Mouse (Mus musculus) kidney, embryonic 14.5 days (tissue): ENCODE measurements around the gene Hnrnpa3. TPM values are rescaled to one million over a fixed set of nuclear protein-coding genes. Genes with fewer than 3 reads are reported as not detected.

ENCODE experiments used
- ATAC-seq: fragments of 200-750 bp; cut with Nextera tagmentation; 2 replicates; pipeline ENCODE4 v1.8.0; 2017; ENCODE audit warnings: moderate number of reproducible peaks, mild to moderate bottlenecking, moderate TSS enrichment, moderate library complexity; ENCODE audit not compliant: low FRiP score, low TSS enrichment
- H3K27ac ChIP-seq: fragments of 300-500 bp; sonication (generic); 2 replicates; pipeline ENCODE4 v1.5.1; 2014; ENCODE audit warnings: low read depth, mild to moderate bottlenecking, low read length, moderate library complexity, mixed read lengths
- H3K27me3 ChIP-seq: fragments of 300-500 bp; sonication (generic); 2 replicates; pipeline ENCODE4 v1.6.1; 2014; ENCODE audit warnings: mild to moderate bottlenecking, low read length; ENCODE audit not compliant: control insufficient read depth, insufficient read depth
- H3K36me3 ChIP-seq: fragments of 300-500 bp; sonication (generic); 2 replicates; pipeline ENCODE4 v1.6.1; 2014; ENCODE audit warnings: low read length, mixed read lengths; ENCODE audit not compliant: control insufficient read depth, insufficient read depth
- H3K4me1 ChIP-seq: fragments of 300-500 bp; sonication (generic); 2 replicates; pipeline ENCODE4 v1.6.1; 2014; ENCODE audit warnings: low read length, mixed read lengths; ENCODE audit not compliant: control insufficient read depth, insufficient read depth
- H3K4me2 ChIP-seq: fragments of 300-500 bp; sonication (generic); replicated peaks from 2 replicates; pipeline ENCODE4 v1.6.1; 2014; ENCODE audit warnings: low read depth, mild to moderate bottlenecking, low read length
- H3K4me3 ChIP-seq: fragments of 300-500 bp; sonication (generic); 2 replicates; pipeline ENCODE4 v1.5.1; 2014; ENCODE audit warnings: mild to moderate bottlenecking, low read length
- H3K9ac ChIP-seq: fragments of 300-500 bp; sonication (generic); 2 replicates; pipeline ENCODE4 v1.6.1; 2014; ENCODE audit warnings: low read depth, mild to moderate bottlenecking, low read length, moderate library complexity
- H3K9me3 ChIP-seq: fragments of 300-500 bp; sonication (generic); 2 replicates; pipeline ENCODE4 v1.6.1; 2016; ENCODE audit warnings: low read length; ENCODE audit not compliant: control insufficient read depth
- WGBS: fragments of 180-500 bp; shearing (Covaris S2); extraction: QIAGEN DNeasy Blood & Tissue Kit; methylation state at CpG from one replicate; pipeline ENCODE4 v1.1.7; 2014; 5-methylcytosine and 5-hydroxymethylcytosine counted together
- polyA plus RNA-seq: library from polyadenylated mRNA; unstranded; fragments of >200 nt; fragmentation: Nextera tagmentation; extraction: Ambion mirVana; gene quantifications from 2 replicates; pipeline ENCODE4 v1.2.1, GENCODE M21; 2014

Gene Hnrnpa3
- polyA plus RNA-seq, 1 experiment from 2014 or later = 300 TPM

DNA sequence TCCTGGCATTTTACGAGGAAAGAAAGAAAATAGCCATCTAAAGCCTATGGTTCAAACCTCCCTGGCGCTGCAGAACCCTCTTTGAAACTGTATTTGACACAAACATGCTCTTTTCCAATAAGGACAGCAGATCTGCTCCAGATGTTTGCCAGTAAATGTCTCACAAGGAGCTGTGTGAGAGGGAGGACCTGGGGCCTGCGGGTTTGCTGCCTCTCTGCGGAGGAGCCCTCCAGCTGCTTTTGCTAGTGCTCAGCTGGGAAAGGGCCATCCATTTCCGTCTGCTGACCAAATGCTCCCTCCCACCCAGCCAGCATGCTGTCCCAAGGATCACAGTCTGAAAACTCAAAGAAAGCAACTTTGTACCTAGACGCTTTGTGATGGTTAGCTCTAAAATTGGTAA lies 40.3 kb upstream of the Hnrnpa3 start:
- no peaks in the 10 kb centered on the region for H3K36me3 ChIP-seq
- no peak overlapping the region for H3K27ac ChIP-seq
- no peaks in the 10 kb centered on the region for H3K27me3 ChIP-seq
- H3K4me3 ChIP-seq = no peak overlapping the region
- 33% methylated on average over 6 of the region's 6 CpGs for WGBS
- H3K9ac ChIP-seq = no peak overlapping the region
- no peaks in the 10 kb centered on the region for H3K9me3 ChIP-seq
- ATAC-seq = no peak
- H3K4me2 ChIP-seq = no peak overlapping the region
- H3K4me1 ChIP-seq = no peaks in the 10 kb centered on the region; the same call in 1 of the 2 replicates

DNA sequence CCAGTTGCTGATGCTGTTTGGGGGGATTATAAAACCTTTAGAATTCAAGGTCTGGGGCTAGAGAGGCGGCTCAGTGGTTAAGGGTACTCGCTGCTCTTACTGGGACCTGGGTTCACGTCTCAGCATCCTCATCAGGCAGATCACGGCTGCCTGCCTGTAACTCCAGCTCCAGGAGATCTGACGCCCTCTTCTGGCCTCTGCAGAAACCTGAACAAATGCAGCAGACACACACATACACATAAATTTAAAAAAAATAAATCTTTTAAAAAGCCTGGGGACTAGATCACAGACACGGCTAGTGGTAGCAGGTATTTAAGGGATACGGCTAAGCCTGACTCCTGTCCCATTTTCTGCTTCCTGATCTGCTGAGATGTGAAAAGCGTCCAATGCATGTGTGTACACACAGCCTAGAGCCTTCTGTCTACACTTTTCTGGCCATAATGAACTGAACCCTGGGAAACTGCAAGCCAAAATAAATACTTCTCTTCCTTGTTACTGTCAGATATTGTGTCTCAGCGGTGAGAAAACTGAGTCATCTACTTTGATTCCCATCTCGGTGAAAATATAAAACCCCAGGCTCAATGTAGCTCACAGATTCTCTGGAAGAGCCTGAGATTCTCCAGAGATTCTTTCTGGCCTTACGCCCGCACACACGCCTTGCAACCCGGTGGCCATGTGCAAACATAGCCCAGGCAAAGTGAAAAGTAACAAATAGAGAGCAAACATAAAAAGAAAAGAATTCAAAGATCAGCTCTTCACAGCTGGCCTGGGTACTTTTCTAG lies 37.0 kb upstream of the Hnrnpa3 start:
- H3K36me3 ChIP-seq = no peaks in the 10 kb centered on the region
- no peak overlapping the region for H3K4me2 ChIP-seq
- no peak overlapping the region for H3K27ac ChIP-seq
- no peak overlapping the region for H3K9ac ChIP-seq
- no peaks in the 10 kb centered on the region for H3K27me3 ChIP-seq
- H3K4me1 ChIP-seq = no peaks in the 10 kb centered on the region
- WGBS = 82% methylated on average over 14 of the region's 14 CpGs
- no peak for ATAC-seq
- no peaks in the 10 kb centered on the region for H3K9me3 ChIP-seq
- no peak overlapping the region for H3K4me3 ChIP-seq

DNA sequence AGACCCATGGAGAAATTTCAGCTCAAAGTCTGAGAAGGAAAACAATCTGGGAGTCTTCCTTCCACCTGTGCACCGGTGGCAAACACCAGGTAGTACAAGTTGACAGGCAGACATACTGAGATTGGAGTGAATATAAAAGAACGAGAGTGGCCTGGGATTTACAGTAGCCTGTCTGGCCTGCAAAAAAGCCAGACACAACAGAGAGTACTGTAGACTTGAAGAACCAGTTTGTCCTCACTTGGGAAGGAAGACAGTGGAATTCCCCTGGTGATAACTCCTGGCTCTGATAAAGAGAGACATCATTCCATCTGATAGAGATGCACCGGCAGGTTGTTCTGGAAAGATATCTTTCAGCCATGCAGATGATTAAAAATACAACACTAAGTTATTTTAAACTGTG lies 34.0 kb upstream of the Hnrnpa3 start:
- ATAC-seq = no peak
- H3K4me2 ChIP-seq = no peak overlapping the region
- H3K4me3 ChIP-seq = no peak overlapping the region
- 84% methylated on average over 3 of the region's 3 CpGs for WGBS
- H3K36me3 ChIP-seq = no peaks in the 10 kb centered on the region
- H3K9me3 ChIP-seq = no peaks in the 10 kb centered on the region
- H3K4me1 ChIP-seq = no peaks in the 10 kb centered on the region
- H3K27ac ChIP-seq = no peak overlapping the region
- no peaks in the 10 kb centered on the region for H3K27me3 ChIP-seq
- H3K9ac ChIP-seq = no peak overlapping the region

DNA sequence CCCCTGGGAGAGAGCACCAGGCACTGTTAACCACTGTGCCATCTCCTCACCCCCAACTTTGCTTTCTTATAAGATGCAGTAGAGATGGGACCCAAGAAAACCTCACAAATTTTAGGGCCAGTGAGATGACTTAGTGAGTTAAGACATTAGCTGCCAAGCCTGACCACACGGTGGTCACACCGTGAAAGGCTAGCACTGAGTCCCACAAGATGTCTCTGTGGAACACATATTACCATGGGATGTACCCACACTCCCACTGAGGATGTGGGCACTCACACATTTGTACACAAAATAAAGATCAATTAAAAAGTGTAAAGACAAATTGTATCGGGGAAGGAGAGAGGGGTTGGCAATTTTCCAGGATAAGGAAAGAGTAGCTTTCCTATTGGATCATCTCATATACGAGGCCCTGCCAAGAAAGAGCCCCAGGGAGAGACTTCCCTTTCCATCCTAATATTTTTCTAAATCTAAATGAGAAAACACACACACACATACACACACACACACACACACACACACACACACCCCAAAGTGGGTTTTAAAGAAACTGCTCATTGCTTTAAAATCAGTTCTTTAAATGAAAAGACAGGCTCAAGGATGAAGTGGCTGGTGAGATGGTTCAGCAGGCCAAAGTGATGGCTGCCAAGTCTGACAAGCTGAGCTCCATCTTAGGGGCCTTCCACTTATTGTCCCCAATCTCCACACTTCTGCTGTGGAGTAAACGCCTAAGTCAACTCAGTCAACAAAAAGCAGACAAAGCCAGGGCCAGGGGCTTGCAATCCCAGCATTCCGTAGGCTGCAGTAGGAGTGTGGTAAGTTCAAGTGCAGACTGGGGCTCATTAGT lies 32.2 kb upstream of the Hnrnpa3 start:
- no peak for ATAC-seq
- Histone ChIP-seq H3K9me3 (no peaks in the 10 kb centered on the region), H3K36me3 (no peaks in the 10 kb centered on the region), H3K4me2 (no peak overlapping the region), H3K9ac (no peak overlapping the region), H3K4me3 (no peak overlapping the region), H3K4me1 (no peaks in the 10 kb centered on the region), H3K27me3 (no peaks in the 10 kb centered on the region), H3K27ac (no peak overlapping the region)
- WGBS = 80% methylated on average over 6 of the region's 6 CpGs

- no peak overlapping the region for H3K4me2 ChIP-seq
- 96% methylated on average over 8 of the region's 8 CpGs for WGBS
- no peaks in the 10 kb centered on the region for H3K27me3 ChIP-seq
- H3K9ac ChIP-seq = no peak overlapping the region
- no peak overlapping the region for H3K4me3 ChIP-seq
- H3K36me3 ChIP-seq = no peaks in the 10 kb centered on the region
- H3K27ac ChIP-seq = no peak overlapping the region
- H3K4me1 ChIP-seq = 0 out of 2 replicates have a peak, but pooled peaks cover 3% of the 10 kb centered on the region
- no peaks in the 10 kb centered on the region for H3K9me3 ChIP-seq
- ATAC-seq = no peak
These were observed 30.6 kb upstream of the Hnrnpa3 start for GRCm38 (mm10) chr2:75628487-75628886.

DNA sequence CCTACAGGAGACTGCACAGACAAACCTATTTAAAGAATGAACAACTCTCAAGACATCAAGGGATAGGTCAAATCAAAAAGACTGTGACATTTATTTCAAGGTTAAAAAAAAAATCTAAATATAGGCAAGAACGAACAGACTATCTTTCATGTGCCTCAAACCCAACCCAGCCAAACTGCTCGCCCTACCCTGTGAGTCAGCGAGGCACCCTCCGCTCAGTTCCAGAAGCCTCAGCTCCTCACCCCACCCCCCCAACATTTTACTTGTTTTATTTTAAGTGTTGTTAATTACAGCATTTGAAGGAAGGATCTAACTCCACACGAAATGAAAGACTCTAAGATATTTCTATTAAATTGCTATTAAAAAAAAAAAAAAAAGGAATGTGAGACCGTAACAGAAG lies 27.6 kb upstream of the Hnrnpa3 start:
- 0 out of 2 replicates have a peak, but pooled peaks cover 3% of the 10 kb centered on the region for H3K4me1 ChIP-seq
- H3K36me3 ChIP-seq = no peaks in the 10 kb centered on the region
- no peak for ATAC-seq
- H3K4me3 ChIP-seq = no peak overlapping the region
- H3K9ac ChIP-seq = no peak overlapping the region
- H3K27me3 ChIP-seq = no peaks in the 10 kb centered on the region
- no peak overlapping the region for H3K4me2 ChIP-seq
- H3K27ac ChIP-seq = no peak overlapping the region
- WGBS = 72% methylated on average over 6 of the region's 6 CpGs
- H3K9me3 ChIP-seq = no peaks in the 10 kb centered on the region

DNA sequence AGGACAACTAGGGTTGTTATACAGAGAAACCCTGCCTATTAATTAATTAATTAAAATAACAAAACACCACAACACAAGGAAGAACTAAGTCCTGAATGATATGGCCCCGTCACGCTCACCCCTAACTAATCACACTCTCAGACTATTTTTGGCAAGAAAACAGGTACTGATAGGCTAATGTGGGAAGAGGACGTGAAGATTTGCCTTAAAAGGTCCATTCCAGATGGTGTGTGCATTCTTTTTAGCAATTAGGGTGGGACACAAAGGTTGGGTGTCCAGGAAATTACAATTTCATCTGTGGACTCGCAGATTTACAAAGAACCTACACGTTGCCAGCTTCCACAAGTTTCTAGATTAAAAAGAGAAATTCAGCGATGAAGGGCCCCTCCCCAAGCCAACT lies 27.0 kb upstream of the Hnrnpa3 start:
- Histone ChIP-seq H3K9ac (no peak overlapping the region), H3K4me1 (0 out of 2 replicates have a peak, but pooled peaks cover 3% of the 10 kb centered on the region), H3K27me3 (no peaks in the 10 kb centered on the region), H3K9me3 (no peaks in the 10 kb centered on the region), H3K4me3 (no peak overlapping the region), H3K36me3 (no peaks in the 10 kb centered on the region), H3K4me2 (no peak overlapping the region), H3K27ac (no peak overlapping the region)
- WGBS = 89% methylated on average over 6 of the region's 6 CpGs
- ATAC-seq = no peak

DNA sequence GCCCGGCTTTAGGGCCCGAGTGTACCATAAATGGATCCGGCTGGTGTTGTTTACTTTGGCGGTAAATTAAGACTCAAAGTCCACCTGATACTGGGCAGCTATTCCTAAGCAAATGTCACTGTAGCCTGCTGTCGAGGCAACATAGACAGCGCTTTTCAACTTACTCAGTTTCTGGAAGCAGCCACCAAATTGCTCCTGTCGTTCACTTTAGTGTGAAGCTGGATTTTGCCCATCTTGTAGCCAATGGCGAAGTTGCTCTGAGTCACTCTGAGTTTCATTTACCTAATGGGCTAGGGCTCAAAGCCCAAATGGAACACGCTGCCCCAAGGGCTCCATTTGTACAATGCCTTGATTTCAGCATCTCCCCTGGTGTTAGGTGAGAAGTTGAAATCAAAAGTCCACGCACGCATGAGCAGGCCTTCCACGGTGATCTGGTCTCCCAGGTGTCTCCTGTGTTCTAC lies 26.3 kb upstream of the Hnrnpa3 start:
- Histone ChIP-seq H3K27ac (no peak overlapping the region), H3K27me3 (no peaks in the 10 kb centered on the region), H3K4me2 (no peak overlapping the region), H3K9me3 (no peaks in the 10 kb centered on the region), H3K9ac (no peak overlapping the region), H3K4me1 (0 out of 2 replicates have a peak, but pooled peaks cover 3% of the 10 kb centered on the region), H3K4me3 (no peak overlapping the region), H3K36me3 (no peaks in the 10 kb centered on the region)
- 64% methylated on average over 12 of the region's 12 CpGs for WGBS
- no peak for ATAC-seq

GRCm38 (mm10) chr2:75633381-75633780 lies 25.7 kb upstream of the Hnrnpa3 start:
- Histone ChIP-seq H3K27ac (no peak overlapping the region), H3K36me3 (no peaks in the 10 kb centered on the region), H3K4me3 (no peak overlapping the region), H3K4me1 (0 out of 2 replicates have a peak, but pooled peaks cover 3% of the 10 kb centered on the region), H3K4me2 (no peak overlapping the region), H3K9ac (no peak overlapping the region), H3K27me3 (no peaks in the 10 kb centered on the region), H3K9me3 (no peaks in the 10 kb centered on the region)
- no peak for ATAC-seq
- WGBS = 73% methylated on average over 6 of the region's 6 CpGs
